Mouse (Mus musculus) limb, embryonic 12.5 days (tissue): Measurements from ENCODE around the gene Gimap8. TPM values are rescaled to one million over a fixed set of nuclear protein-coding genes. Genes with fewer than 3 reads are reported as not detected.
"Not testable (repeated sequence)": the region's sequence is repeated elsewhere in the genome, so short reads cannot be mapped to it uniquely, and the experiment has no call there.

Experiments
- ATAC-seq: fragments of 200-750 bp; cut with Nextera tagmentation; 2 replicates; pipeline ENCODE4 v1.8.0; 2017; ENCODE audit warnings: low read depth, moderate TSS enrichment; ENCODE audit not compliant: insufficient number of reproducible peaks, insufficient read depth, low FRiP score, low TSS enrichment
- H3K27ac ChIP-seq: fragments of 300-500 bp; sonication (generic); 2 replicates; pipeline ENCODE4 v1.5.1; 2016; ENCODE audit warnings: mild to moderate bottlenecking, moderate library complexity
- H3K27me3 ChIP-seq: fragments of 300-500 bp; sonication (generic); 2 replicates; pipeline ENCODE4 v1.6.1; 2016; ENCODE audit warnings: mild to moderate bottlenecking, moderate library complexity
- H3K36me3 ChIP-seq: fragments of 300-500 bp; sonication (generic); 2 replicates; pipeline ENCODE4 v1.6.1; 2016; ENCODE audit warnings: mild to moderate bottlenecking, moderate library complexity
- H3K4me1 ChIP-seq: fragments of 300-500 bp; sonication (generic); replicated peaks from 2 replicates; pipeline ENCODE4 v1.6.1; 2016
- H3K4me2 ChIP-seq: fragments of 300-500 bp; sonication (generic); 2 replicates; pipeline ENCODE4 v1.6.1; 2016; ENCODE audit warnings: mild to moderate bottlenecking, moderate library complexity
- H3K4me3 ChIP-seq: fragments of 300-500 bp; sonication (generic); replicated peaks from 2 replicates; pipeline ENCODE4 v1.5.1; 2016; ENCODE audit warnings: mild to moderate bottlenecking
- H3K9ac ChIP-seq: fragments of 300-500 bp; sonication (generic); replicated peaks from 2 replicates; pipeline ENCODE4 v1.6.1; 2016; ENCODE audit warnings: mild to moderate bottlenecking, moderate library complexity
- H3K9me3 ChIP-seq: fragments of 300-500 bp; sonication (generic); 2 replicates; pipeline ENCODE4 v1.6.1; 2016; ENCODE audit warnings: mild to moderate bottlenecking, moderate library complexity
- WGBS: fragments of 180-500 bp; shearing (Covaris S2); methylation state at CpG from one replicate; pipeline ENCODE4 v1.1.7; 2016; 5-methylcytosine and 5-hydroxymethylcytosine counted together
- polyA plus RNA-seq: library from polyadenylated mRNA; unstranded; fragments of >200 nt; fragmentation: Nextera tagmentation; extraction: Ambion mirVana; gene quantifications from 2 replicates; pipeline ENCODE4 v1.2.1, GENCODE M21; 2016

Gimap8 gene
- polyA plus RNA-seq = 0.66 and 0.74 TPM in 2 replicates

DNA sequence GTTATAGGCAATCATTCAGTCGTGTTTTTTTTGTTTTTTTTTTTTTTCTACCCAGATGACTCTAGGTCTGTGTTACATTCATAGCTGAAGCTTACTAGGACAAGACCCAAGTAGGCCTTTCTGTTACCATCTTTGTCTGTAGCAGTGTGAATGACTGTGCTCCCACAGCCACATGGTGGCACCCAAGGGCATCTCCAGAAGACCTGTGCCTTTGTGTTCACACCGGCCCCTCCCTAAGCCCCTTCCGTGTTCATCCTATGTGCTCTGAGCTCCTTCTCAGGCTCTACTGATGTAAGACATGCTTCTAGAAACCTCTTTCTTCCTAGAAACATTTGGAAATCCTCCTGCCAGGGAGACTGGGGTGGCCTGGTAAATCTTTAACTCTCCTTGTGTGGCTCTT, at the start of gene Gimap8:
Gene Gimap8, plus strand, starts transcription at position 240 of the 400 bp plus-strand sequence.
- Histone ChIP-seq H3K4me3 (no peak within 1 kb of the TSS), H3K4me1 (no peaks in the 10 kb centered on the region), H3K27ac (no peak within 1 kb of the TSS), H3K9ac (no peak within 1 kb of the TSS), H3K9me3 (no peaks in the 10 kb centered on the region), H3K27me3 (no peaks in the 10 kb centered on the region), H3K4me2 (no peak within 1 kb of the TSS), H3K36me3 (no peaks in the 10 kb centered on the region)
- ATAC-seq = no peak
- 49% methylated on average over 3 of the region's 3 CpGs for WGBS

GRCm38 (mm10) chr6:48600594-48600993, 46.4 kb upstream of the Gimap8 start:
- Histone ChIP-seq H3K27me3 (no peaks in the 10 kb centered on the region), H3K27ac (0 out of 2 replicates have a peak overlapping the region, but pooled peaks have one; percentile 79), H3K4me2 (no peak overlapping the region), H3K36me3 (peaks cover 47% of the 10 kb centered on the region), H3K9ac (no peak overlapping the region), H3K9me3 (peaks cover 29% of the 10 kb centered on the region), H3K4me3 (no peak overlapping the region), H3K4me1 (peaks cover 15% of the 10 kb centered on the region; the same call in 1 of the 2 replicates)
- 87% methylated on average over 1 of the region's 1 CpGs for WGBS
- ATAC-seq = no peak

GRCm38 (mm10) chr6:48601271-48602079, 45.6 kb upstream of the Gimap8 start, which contains the start of gene Zfp775:
Gene Zfp775, plus strand, starts transcription at chr6:48602063.
- H3K4me1 ChIP-seq = peaks cover 15% of the 10 kb centered on the region; the same call in 1 of the 2 replicates
- peak within 1 kb of the TSS; percentile 83 for H3K9ac ChIP-seq
- H3K9me3 ChIP-seq = peaks cover 20% of the 10 kb centered on the region
- H3K4me3 ChIP-seq = peak within 1 kb of the TSS; percentile 66
- H3K27me3 ChIP-seq = no peaks in the 10 kb centered on the region
- ATAC-seq = peak; percentile 99
- peak within 1 kb of the TSS; percentile 84 for H3K4me2 ChIP-seq
- whole genome bisulfite sequencing = 4% methylated on average over 42 of the region's 42 CpGs
- H3K36me3 ChIP-seq = peaks cover 38% of the 10 kb centered on the region
- peak within 1 kb of the TSS; percentile 79 for H3K27ac ChIP-seq

DNA sequence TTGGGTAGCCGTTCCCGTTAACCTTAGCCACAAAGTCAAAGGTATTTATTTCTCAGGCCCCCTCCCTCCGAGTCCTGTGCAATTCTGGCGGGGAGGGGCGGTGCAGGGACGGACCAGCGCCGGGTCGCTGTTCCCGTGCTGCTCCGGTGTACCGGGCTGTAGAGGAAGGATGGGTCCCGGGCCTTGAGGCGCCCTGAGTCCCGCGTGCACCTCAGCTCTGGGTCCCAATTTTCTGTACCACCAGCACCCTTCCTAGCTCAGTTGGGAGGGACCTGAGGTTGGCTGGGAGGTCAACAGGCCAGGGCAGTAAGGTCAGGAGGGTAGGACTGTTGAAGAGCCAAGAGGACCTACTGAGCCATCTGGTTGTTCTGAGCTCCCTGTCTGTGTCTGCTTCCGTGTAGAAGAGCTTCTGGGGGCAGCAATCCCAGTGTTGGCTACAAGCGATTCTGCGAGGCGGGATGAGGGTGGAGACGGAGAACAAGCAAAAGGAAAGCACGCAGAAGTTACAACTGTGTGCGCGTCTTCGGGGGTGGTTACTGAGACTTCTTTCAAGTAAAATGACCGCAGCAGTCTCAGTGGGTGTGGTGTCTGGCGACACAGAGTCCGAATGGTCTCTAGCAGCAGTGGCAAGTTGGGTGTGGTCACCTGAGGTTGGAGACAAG, 44.8 kb upstream of the Gimap8 start:
- peak; percentile 78 for ATAC-seq
- Histone ChIP-seq H3K9me3 (peaks cover 13% of the 10 kb centered on the region), H3K4me1 (peaks cover 15% of the 10 kb centered on the region; the same call in 1 of the 2 replicates), H3K36me3 (peaks cover 31% of the 10 kb centered on the region), H3K27me3 (no peaks in the 10 kb centered on the region), H3K4me3 (peak overlapping the region; percentile 66), H3K4me2 (peak overlapping the region; percentile 84), H3K9ac (peak overlapping the region; percentile 83), H3K27ac (peak overlapping the region; percentile 79)
- under 1% methylated on average over 28 of the region's 28 CpGs for WGBS

GRCm38 (mm10) chr6:48608124-48608523, 38.9 kb upstream of the Gimap8 start:
- H3K27ac ChIP-seq = no peak overlapping the region
- no peak overlapping the region for H3K4me2 ChIP-seq
- H3K9ac ChIP-seq = no peak overlapping the region
- no peak overlapping the region for H3K4me3 ChIP-seq
- 72% methylated on average over 2 of the region's 2 CpGs for WGBS
- H3K27me3 ChIP-seq = no peaks in the 10 kb centered on the region
- no peaks in the 10 kb centered on the region for H3K4me1 ChIP-seq
- H3K36me3 ChIP-seq = peaks cover 3% of the 10 kb centered on the region; the same call in 1 of the 2 replicates
- no peak for ATAC-seq
- no peaks in the 10 kb centered on the region for H3K9me3 ChIP-seq

GRCm38 (mm10) chr6:48609512-48609911, 37.5 kb upstream of the Gimap8 start:
- H3K27ac ChIP-seq = no peak overlapping the region
- no peaks in the 10 kb centered on the region for H3K9me3 ChIP-seq
- H3K9ac ChIP-seq = no peak overlapping the region
- H3K4me2 ChIP-seq = no peak overlapping the region
- no peak for ATAC-seq
- no peaks in the 10 kb centered on the region for H3K27me3 ChIP-seq
- peaks cover 17% of the 10 kb centered on the region for H3K36me3 ChIP-seq
- WGBS = 73% methylated on average over 7 of the region's 7 CpGs
- H3K4me3 ChIP-seq = no peak overlapping the region
- H3K4me1 ChIP-seq = no peaks in the 10 kb centered on the region

GRCm38 (mm10) chr6:48610657-48611056, 36.4 kb upstream of the Gimap8 start:
- H3K27ac ChIP-seq = no peak overlapping the region
- H3K4me3 ChIP-seq = no peak overlapping the region
- WGBS = 87% methylated on average over 3 of the region's 3 CpGs

DNA sequence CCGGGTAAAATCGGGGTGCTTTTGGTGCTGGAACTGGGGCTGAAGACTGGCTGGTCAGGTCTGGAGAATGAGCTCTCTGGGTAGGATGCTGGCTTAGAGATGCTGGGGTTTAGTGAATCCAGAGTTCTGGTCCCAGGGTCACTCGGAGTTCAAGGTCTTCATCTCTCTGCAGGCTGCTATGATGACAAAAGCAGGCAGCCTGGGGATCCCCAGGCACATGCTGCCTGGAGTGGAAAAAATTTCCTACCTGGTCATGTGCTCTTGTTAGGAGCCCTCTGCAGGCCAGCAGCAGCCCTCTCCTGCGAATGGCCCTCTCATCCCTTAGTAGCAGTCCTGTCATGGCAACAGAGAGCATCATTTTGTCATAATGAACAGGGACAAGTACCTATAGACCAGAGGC, 33.6 kb upstream of the Gimap8 start:
- Histone ChIP-seq H3K9ac (no peak overlapping the region), H3K9me3 (no peaks in the 10 kb centered on the region), H3K4me2 (no peak overlapping the region), H3K27me3 (no peaks in the 10 kb centered on the region), H3K4me3 (no peak overlapping the region), H3K27ac (no peak overlapping the region), H3K4me1 (no peaks in the 10 kb centered on the region), H3K36me3 (peaks cover 33% of the 10 kb centered on the region)
- 79% methylated on average over 4 of the region's 4 CpGs for WGBS
- no peak for ATAC-seq

More at GRCm38 (mm10) chr6:48610657-48611056, 36.4 kb upstream of the Gimap8 start:
- H3K9me3 ChIP-seq = no peaks in the 10 kb centered on the region
- peaks cover 26% of the 10 kb centered on the region for H3K36me3 ChIP-seq
- no peaks in the 10 kb centered on the region for H3K4me1 ChIP-seq
- H3K27me3 ChIP-seq = no peaks in the 10 kb centered on the region
- H3K9ac ChIP-seq = no peak overlapping the region
- no peak overlapping the region for H3K4me2 ChIP-seq
- no peak for ATAC-seq

GRCm38 (mm10) chr6:48614756-48615155, 32.3 kb upstream of the Gimap8 start:
- WGBS = 90% methylated on average over 5 of the region's 5 CpGs

DNA sequence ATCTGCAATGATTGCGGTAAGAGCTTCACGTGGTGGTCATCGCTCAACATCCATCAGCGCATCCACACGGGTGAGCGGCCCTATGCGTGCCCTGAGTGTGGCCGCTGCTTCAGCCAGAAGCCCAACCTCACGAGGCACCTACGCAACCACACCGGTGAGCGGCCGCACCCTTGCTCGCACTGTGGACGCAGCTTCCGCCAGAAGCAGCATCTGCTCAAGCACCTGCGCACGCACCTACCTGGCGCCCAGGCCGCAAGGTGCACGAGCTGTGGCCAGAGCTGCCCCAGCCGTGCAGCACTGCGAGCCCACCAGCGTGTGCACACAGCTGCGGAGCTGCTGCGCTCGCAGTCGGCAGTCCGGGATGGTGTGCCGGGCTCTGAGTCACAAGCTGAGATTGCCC, 27.0 kb upstream of the Gimap8 start:
- no peak overlapping the region for H3K27ac ChIP-seq
- peaks cover 2% of the 10 kb centered on the region; the same call in 1 of the 2 replicates for H3K27me3 ChIP-seq
- H3K4me2 ChIP-seq = no peak overlapping the region
- H3K36me3 ChIP-seq = peaks cover 42% of the 10 kb centered on the region
- WGBS = 93% methylated on average over 30 of the region's 30 CpGs
- H3K9ac ChIP-seq = no peak overlapping the region
- H3K9me3 ChIP-seq = no peaks in the 10 kb centered on the region
- no peak for ATAC-seq
- no peak overlapping the region for H3K4me3 ChIP-seq
- H3K4me1 ChIP-seq = no peaks in the 10 kb centered on the region

More at GRCm38 (mm10) chr6:48614756-48615155, 32.3 kb upstream of the Gimap8 start:
- Histone ChIP-seq H3K4me3 (no peak overlapping the region), H3K27ac (no peak overlapping the region), H3K4me1 (no peaks in the 10 kb centered on the region), H3K4me2 (no peak overlapping the region), H3K36me3 (peaks cover 42% of the 10 kb centered on the region), H3K9ac (no peak overlapping the region), H3K27me3 (no peaks in the 10 kb centered on the region), H3K9me3 (no peaks in the 10 kb centered on the region)
- no peak for ATAC-seq

DNA sequence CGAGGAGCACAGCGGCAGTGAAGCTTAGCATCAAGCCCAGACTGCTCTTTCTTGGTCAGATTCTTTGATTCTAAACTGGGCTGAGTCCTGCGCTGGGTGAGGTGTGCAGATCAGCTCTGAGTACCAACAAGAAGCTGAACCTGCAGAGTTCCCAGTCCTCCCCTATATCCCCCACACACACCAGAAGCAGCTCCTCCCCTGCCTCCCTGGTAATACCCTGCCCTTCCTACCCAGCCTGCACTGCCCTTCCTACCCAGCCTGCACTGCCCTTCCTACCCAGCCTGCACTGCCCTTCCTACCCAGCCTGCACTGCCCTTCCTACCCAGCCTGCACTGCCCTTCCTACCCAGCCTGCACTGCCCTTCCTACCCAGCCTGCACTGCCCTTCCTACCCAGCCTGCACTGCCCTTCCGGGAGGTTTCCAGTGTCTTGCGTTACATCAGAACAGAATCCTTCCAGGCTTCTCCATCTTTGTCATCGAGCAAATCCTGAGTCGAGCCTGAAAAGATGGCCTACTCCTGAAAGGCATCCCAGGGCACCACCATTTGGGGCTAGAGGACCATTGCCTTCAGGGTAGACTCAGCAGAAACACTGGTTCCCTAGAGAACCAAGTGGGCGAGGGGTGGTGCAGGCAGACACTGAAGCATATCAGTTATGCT, 24.7 kb upstream of the Gimap8 start:
- not testable (repeated sequence) for H3K27ac ChIP-seq, H3K4me2 ChIP-seq, ATAC-seq, H3K9ac ChIP-seq, H3K9me3 ChIP-seq, H3K4me3 ChIP-seq
- Histone ChIP-seq H3K27me3 (peaks cover 23% of the 10 kb centered on the region), H3K36me3 (peaks cover 34% of the 10 kb centered on the region), H3K4me1 (peaks cover 10% of the 10 kb centered on the region; the same call in 1 of the 2 replicates)
- WGBS = 87% methylated on average over 8 of the region's 8 CpGs
